In the genomic region with DNA sequence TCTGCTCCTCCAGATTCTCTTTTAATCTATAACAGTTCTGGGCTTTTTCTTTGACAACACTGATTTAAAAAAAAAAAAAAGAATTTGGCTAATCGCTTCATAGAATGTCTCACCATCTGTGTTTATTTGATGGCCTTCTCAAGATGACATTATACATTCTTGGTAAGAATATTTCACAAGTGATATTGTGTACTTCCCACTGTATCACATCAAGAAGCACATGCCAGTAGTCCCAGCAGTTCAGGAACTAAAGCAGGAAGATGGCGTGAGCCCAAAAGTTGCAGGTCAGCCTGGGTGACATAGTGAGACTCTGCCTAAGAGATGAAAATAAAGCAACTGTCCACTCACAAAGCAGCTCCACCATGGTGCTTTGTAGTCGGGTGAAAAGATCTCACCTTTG, we compare ENCODE assay signal across 27 mouse cellular contexts. TPM values are rescaled to one million over a fixed set of nuclear protein-coding genes. Genes with fewer than 3 reads are reported as not detected.
A peak's percentile ranks its signal among the peaks of the same experiment; 100 is the strongest.
DNase-seq lines count a peak whose midpoint lies in the region; ATAC-seq lines count a peak whose summit lies in the region.
"Had no signal": no experiment of that assay in that cellular context is flagged by ENCODE, and none has a peak within 500 bp of the region (broad histone marks: within the 10 kb centered on the region; RNA-seq: fewer than 3 reads in every experiment).

No protein-coding gene starts in this region.

- intact Hi-C loops in heart, postnatal 14 days (cut with DNase I), result no loop called here
- intact Hi-C loops in heart, postnatal 25 days (cut with DNase I), result no loop called here

- no peaks in the 10 kb centered on the region for H3K9me3 ChIP-seq in lung, embryonic 15.5 days
- H3K9me3 ChIP-seq: heart, embryonic 10.5 days; heart, embryonic 15.5 days; limb, embryonic 12.5 days; liver, embryonic 12.5 days; megakaryocyte, embryonic 14.5 days; midbrain, embryonic 12.5 days; neural tube, embryonic 12.5 days had no signal

- peak; percentile 88 for ATAC-seq in lung, embryonic 15.5 days (ENCODE audit: borderline replicate concordance, extremely low read depth, low FRiP score, low TSS enrichment)
- no peak for ATAC-seq in cerebellum, adult (ENCODE audit: insufficient number of reproducible peaks, low FRiP score, low TSS enrichment)
- ATAC-seq: intestine, postnatal 0 days; liver, embryonic 12.5 days; liver, postnatal 0 days had no signal

- H3K27ac ChIP-seq in lung, embryonic 15.5 days, result no peak overlapping the region
- H3K27ac ChIP-seq: heart, embryonic 10.5 days; heart, embryonic 15.5 days; hindbrain, embryonic 14.5 days; left cerebral cortex, adult 2 months; limb, embryonic 12.5 days; liver, embryonic 12.5 days; midbrain, embryonic 12.5 days; neural tube, embryonic 12.5 days had no signal

- H3K36me3 ChIP-seq in lung, embryonic 15.5 days, result no peaks in the 10 kb centered on the region
- H3K36me3 ChIP-seq: heart, embryonic 10.5 days; heart, embryonic 15.5 days; limb, embryonic 12.5 days; liver, embryonic 12.5 days; midbrain, embryonic 12.5 days; neural tube, embryonic 12.5 days had no signal

- no peaks in the 10 kb centered on the region for H3K27me3 ChIP-seq in lung, embryonic 15.5 days
- H3K27me3 ChIP-seq: heart, embryonic 15.5 days; limb, embryonic 12.5 days; liver, embryonic 12.5 days; midbrain, embryonic 12.5 days; neural tube, embryonic 12.5 days had no signal

- no peak overlapping the region for H3K4me3 ChIP-seq in lung, embryonic 15.5 days
- H3K4me3 ChIP-seq: erythroblast, embryonic 14.5 days; heart, embryonic 10.5 days; heart, embryonic 15.5 days; left cerebral cortex, adult 2 months; limb, embryonic 12.5 days; liver, embryonic 12.5 days; megakaryocyte, embryonic 14.5 days; midbrain, embryonic 12.5 days; myocyte; neural tube, embryonic 12.5 days had no signal

- peak; percentile 12 to 26 for DNase-seq in heart, postnatal 14 days
- DNase-seq in heart, postnatal 25 days (ENCODE audit: low spot score), result no peak
- DNase-seq in lung, postnatal 10 days, result peak; percentile 88
- no peak for DNase-seq in right cerebral cortex, postnatal 25 days
- DNase-seq: adrenal gland, adult 8-10 months; B cell, adult 2 months; cerebellum, adult 2 months; cerebellum, postnatal 14 days; gastrocnemius, postnatal 25 days; heart, adult 11 months; heart, postnatal 4 days; kidney, postnatal 14 days; liver, postnatal 0 days had no signal

- no peak overlapping the region for H3K9ac ChIP-seq in lung, embryonic 15.5 days
- H3K9ac ChIP-seq: heart, embryonic 15.5 days; hindbrain, embryonic 14.5 days; limb, embryonic 12.5 days; liver, embryonic 12.5 days; liver, postnatal 0 days; midbrain, embryonic 12.5 days; neural tube, embryonic 12.5 days had no signal

- peaks cover 11% of the 10 kb centered on the region; the same call in 1 of the 2 replicates for H3K4me1 ChIP-seq in lung, embryonic 15.5 days
- H3K4me1 ChIP-seq: heart, embryonic 10.5 days; heart, embryonic 15.5 days; limb, embryonic 12.5 days; liver, embryonic 12.5 days; megakaryocyte, embryonic 14.5 days; midbrain, embryonic 12.5 days; neural tube, embryonic 12.5 days had no signal

- 49% methylated on average over 3 of the region's 3 CpGs for WGBS in lung, embryonic 15.5 days

- H3K4me2 ChIP-seq in lung, embryonic 15.5 days, result no peak overlapping the region
- H3K4me2 ChIP-seq: heart, embryonic 15.5 days; hindbrain, embryonic 14.5 days; limb, embryonic 12.5 days; liver, embryonic 12.5 days; midbrain, embryonic 12.5 days; neural tube, embryonic 12.5 days had no signal

RNA-seq across cellular contexts. Expression of a gene that starts 25.5 kb away (rescaled TPM):
- 10 to 100 TPM; 19.5 to 23.6 TPM for total RNA-seq in heart, postnatal 14 days (2021)
- total RNA-seq in heart, postnatal 25 days (2021), result 10 to 100 TPM; 15.5 to 16.2 TPM
- polyA plus RNA-seq in lung, embryonic 15.5 days (2015; fragmentation: Nextera tagmentation; extraction: Ambion mirVana), result 16.7 and 18.0 TPM in 2 replicates

RNA-seq across cellular contexts. Expression of a gene that starts 34.9 kb away (rescaled TPM):
- total RNA-seq in heart, postnatal 14 days (2021), result 10 to 100 TPM; 29.8 to 30.6 TPM
- 10 to 100 TPM; 38.8 to 40.3 TPM for total RNA-seq in heart, postnatal 25 days (2021)
- 24.3 and 25.0 TPM in 2 replicates for polyA plus RNA-seq in lung, embryonic 15.5 days (2015; fragmentation: Nextera tagmentation; extraction: Ambion mirVana)

Comparison
In these comparisons a context has a peak if more than half of its experiments do, and no peak if none do; other contexts are left out.
1. DNase-seq: peak in heart, postnatal 14 days (2 of 2) and lung, postnatal 10 days (single experiment); none in heart, postnatal 25 days (single experiment) and right cerebral cortex, postnatal 25 days (single experiment).